Mouse (Mus musculus) midbrain, embryonic 14.5 days (tissue): ENCODE data around the gene Adgre5. TPM values are rescaled to one million over a fixed set of nuclear protein-coding genes. Genes with fewer than 3 reads are reported as not detected.
A peak's percentile ranks its signal among the peaks of the same experiment; 100 is the strongest.

Source experiments
- ATAC-seq: fragments of 200-750 bp; cut with Nextera tagmentation; 2 replicates; pipeline ENCODE4 v1.8.0; 2017; ENCODE audit warnings: moderate number of reproducible peaks, moderate library complexity; ENCODE audit not compliant: low FRiP score, low TSS enrichment
- DNase-seq: peaks from one replicate; pipeline ENCODE4 v3.0.0-alpha.2; 2015
- H3K27ac ChIP-seq: fragments of 300-500 bp; sonication (generic); replicated peaks from 2 replicates; pipeline ENCODE4 v1.5.1; 2014; ENCODE audit warnings: mild to moderate bottlenecking, low read depth, low read length, moderate library complexity
- H3K27me3 ChIP-seq: fragments of 300-500 bp; sonication (generic); 2 replicates; pipeline ENCODE4 v1.6.1; 2014; ENCODE audit warnings: low read length, control low read depth, mixed read lengths; ENCODE audit not compliant: control insufficient read depth, insufficient read depth
- H3K36me3 ChIP-seq: fragments of 300-500 bp; sonication (generic); 2 replicates; pipeline ENCODE4 v1.6.1; 2014; ENCODE audit warnings: low read length, control low read depth; ENCODE audit not compliant: control insufficient read depth, insufficient read depth
- H3K4me1 ChIP-seq: fragments of 300-500 bp; sonication (generic); 2 replicates; pipeline ENCODE4 v1.6.1; 2014; ENCODE audit warnings: mild to moderate bottlenecking, antibody characterized with exemption, low read length, control low read depth; ENCODE audit not compliant: control insufficient read depth, insufficient read depth
- H3K4me2 ChIP-seq: fragments of 300-500 bp; sonication (generic); 2 replicates; pipeline ENCODE4 v1.6.1; 2014; ENCODE audit warnings: mild to moderate bottlenecking, low read length, moderate library complexity
- H3K4me3 ChIP-seq: fragments of 300-500 bp; sonication (generic); replicated peaks from 2 replicates; pipeline ENCODE4 v1.5.1; 2014; ENCODE audit warnings: low read depth, low read length
- H3K9ac ChIP-seq: fragments of 300-500 bp; sonication (generic); replicated peaks from 2 replicates; pipeline ENCODE4 v1.6.1; 2014; ENCODE audit warnings: mild to moderate bottlenecking, low read length, moderate library complexity
- H3K9me3 ChIP-seq: fragments of 300-500 bp; sonication (generic); 2 replicates; pipeline ENCODE4 v1.6.1; 2016; ENCODE audit warnings: low read length, control low read depth, mixed read lengths; ENCODE audit not compliant: control insufficient read depth
- WGBS: fragments of 180-500 bp; shearing (Covaris S2); extraction: QIAGEN DNeasy Blood & Tissue Kit; methylation state at CpG from one replicate; pipeline ENCODE4 v1.1.7; 2014; 5-methylcytosine and 5-hydroxymethylcytosine counted together
- polyA plus RNA-seq: library from polyadenylated mRNA; unstranded; fragments of >200 nt; fragmentation: Nextera tagmentation; extraction: Ambion mirVana; gene quantifications from 2 replicates; pipeline ENCODE4 v1.2.1, GENCODE M21; 2014

Adgre5 gene
- polyA plus RNA-seq = 8.5 and 12.3 TPM in 2 replicates

DNA sequence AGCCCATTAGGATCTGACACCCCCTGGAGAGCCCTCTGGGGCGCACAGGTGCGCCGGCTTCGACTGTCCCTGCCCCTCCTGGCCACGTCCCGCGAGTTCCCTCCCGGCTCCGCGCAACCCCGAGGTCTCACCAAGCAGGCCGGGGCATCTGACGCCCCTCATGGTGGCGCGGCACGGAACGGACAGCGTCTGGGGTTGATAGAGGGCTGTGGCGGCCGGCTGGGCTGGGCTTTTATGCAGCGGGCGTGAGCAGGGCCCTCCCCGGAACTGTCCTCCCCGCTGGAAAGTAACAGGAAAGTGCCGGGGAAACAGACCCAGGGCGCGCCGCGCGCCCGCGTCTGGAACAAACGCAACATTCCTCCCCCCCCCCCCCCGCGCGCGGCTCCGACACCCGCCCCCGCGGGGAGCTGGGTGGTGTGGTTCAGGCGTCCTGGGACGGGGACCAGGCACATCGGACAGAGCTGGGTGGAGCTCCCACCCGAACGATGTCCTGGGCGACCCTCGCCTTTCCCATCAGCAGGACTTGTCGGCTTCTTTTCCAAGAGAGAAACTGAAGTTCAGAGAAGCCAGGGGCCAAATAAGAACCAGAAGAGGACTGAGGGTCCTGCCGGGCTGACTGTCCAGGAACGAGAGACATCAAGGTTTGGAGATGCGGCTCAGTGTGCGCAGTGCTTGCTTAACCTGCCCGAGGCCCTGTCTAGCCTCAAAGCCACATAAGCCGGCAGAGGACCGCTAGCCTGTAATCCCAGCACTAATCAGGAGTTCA, at the start of gene Adgre5:
Gene Adgre5, minus strand, starts transcription at position 351 of the 766 bp plus-strand sequence.
- ATAC-seq = no peak
- Histone ChIP-seq H3K9ac (peak within 1 kb of the TSS; percentile 40; the same call in 1 of the 2 replicates), H3K9me3 (no peaks in the 10 kb centered on the region), H3K36me3 (no peaks in the 10 kb centered on the region), H3K27ac (no peak within 1 kb of the TSS), H3K4me3 (peak within 1 kb of the TSS; percentile 42), H3K27me3 (peaks cover 23% of the 10 kb centered on the region), H3K4me2 (peak within 1 kb of the TSS; percentile 76), H3K4me1 (0 out of 2 replicates have a peak, but pooled peaks cover 8% of the 10 kb centered on the region)
- WGBS = 2% methylated on average over 52 of the region's 56 CpGs
- DNase-seq = peak; percentile 35

DNA sequence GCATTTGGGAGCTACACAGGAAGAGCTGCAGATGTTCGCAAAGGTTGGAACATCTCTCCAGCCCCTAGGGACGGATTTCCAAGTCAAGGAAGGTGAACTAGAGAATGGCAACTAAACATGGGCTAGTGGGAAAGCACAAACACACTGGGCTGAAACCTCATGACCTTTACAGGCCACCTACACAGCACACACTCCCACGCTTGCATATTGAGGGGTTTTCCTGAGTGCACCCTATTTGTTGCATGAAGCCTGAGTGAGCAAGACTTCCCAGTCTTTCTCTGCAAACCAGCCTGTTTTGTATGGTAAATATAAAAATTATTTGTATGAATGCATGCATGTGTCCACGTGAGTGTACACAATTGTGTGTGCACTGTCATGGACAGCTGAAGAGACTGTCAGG, 48.7 kb upstream of the Adgre5 start:
- Histone ChIP-seq H3K9ac (no peak overlapping the region), H3K27me3 (no peaks in the 10 kb centered on the region), H3K4me3 (no peak overlapping the region), H3K36me3 (no peaks in the 10 kb centered on the region), H3K4me2 (no peak overlapping the region), H3K9me3 (no peaks in the 10 kb centered on the region), H3K27ac (no peak overlapping the region), H3K4me1 (no peaks in the 10 kb centered on the region)
- 78% methylated on average over 4 of the region's 4 CpGs for WGBS
- ATAC-seq (no peak), DNase-seq (no peak)

DNA sequence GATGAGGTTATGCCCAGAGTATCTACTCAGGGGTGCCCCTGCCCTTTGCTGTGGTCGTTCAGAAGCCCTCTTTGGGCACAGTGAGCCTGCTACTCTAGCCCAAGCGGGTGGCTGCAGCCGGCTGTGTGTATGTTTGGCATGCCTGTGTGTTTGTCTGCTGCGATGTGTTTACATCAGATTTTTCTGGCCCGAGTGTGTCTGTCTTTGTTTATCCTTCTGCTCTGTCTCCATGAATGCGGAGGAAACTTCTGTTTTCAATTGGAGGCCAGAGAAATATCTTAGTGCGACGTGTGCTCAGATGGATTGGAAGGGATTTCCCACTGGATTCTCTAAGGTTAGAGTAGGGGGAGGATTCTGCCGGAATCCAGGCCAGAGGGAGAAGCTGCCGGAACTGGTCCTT, 43.9 kb upstream of the Adgre5 start:
- H3K9me3 ChIP-seq = no peaks in the 10 kb centered on the region
- 0 out of 2 replicates have a peak, but pooled peaks cover 2% of the 10 kb centered on the region for H3K4me1 ChIP-seq
- H3K4me3 ChIP-seq = no peak overlapping the region
- no peak for ATAC-seq
- WGBS = 83% methylated on average over 10 of the region's 10 CpGs
- no peak overlapping the region for H3K4me2 ChIP-seq
- no peaks in the 10 kb centered on the region for H3K27me3 ChIP-seq
- no peaks in the 10 kb centered on the region for H3K36me3 ChIP-seq
- no peak overlapping the region for H3K27ac ChIP-seq
- no peak overlapping the region for H3K9ac ChIP-seq
- no peak for DNase-seq

DNA sequence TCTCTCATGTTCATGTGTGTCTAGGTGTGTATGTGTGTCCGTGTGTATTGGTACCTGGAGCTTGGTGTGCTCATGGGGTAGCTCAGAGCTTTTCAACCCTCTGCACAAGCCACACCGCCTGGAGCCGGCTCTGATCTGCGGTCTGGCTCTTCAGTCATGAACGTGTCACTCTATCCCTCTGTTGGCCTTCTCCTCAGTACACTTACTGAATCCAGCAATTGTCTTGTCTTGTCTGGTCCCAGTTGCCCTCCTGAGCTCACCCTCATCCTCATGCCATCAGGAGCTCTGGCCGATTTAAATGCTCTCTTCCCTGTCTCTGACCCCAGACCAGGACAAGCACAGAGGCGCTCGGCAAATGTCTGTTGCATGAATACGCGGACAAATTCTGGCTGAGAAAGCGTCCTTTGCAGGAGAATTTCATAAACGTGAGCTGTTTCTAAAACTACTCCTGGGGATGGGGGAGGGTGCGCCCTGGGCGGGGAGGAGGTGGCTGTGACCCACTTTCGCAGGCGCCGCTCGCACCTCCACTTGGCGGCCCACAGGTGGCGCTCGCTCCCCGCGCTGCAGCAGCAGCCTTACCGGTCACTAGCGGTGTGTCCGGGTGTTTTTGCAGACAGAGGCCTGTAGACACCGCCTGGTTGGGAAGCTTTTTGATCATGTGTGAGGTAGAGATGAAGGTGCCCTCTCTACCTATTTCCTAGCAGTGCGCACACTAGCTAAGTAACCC, 41.9 kb upstream of the Adgre5 start:
- H3K27ac ChIP-seq = peak overlapping the region; percentile 54; the same call in 1 of the 2 replicates

DNA sequence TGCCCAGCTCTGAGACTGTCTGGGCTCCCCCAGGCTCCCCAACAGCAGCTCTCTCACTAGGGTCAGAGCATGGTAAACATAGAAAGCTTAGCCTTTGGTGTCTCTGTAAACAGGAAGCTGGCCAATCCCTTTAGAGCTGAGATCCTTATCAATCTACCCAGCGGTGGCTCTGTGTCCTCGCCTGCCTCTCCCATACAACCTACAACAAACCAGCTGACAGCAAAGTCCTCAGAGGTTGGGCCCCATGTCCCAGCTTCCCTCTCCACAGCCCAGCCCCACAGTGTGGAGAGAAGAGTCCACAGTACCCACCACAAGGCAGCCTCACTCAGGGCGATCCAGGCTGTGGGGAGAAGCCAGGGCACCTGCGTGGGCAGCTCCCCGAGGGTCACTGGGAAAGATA, 38.5 kb upstream of the Adgre5 start:
- Histone ChIP-seq H3K4me2 (no peak overlapping the region), H3K4me3 (no peak overlapping the region), H3K9ac (no peak overlapping the region), H3K27me3 (no peaks in the 10 kb centered on the region), H3K27ac (no peak overlapping the region), H3K36me3 (no peaks in the 10 kb centered on the region), H3K4me1 (0 out of 2 replicates have a peak, but pooled peaks cover 2% of the 10 kb centered on the region), H3K9me3 (no peaks in the 10 kb centered on the region)
- ATAC-seq (no peak), DNase-seq (no peak)
- WGBS = 72% methylated on average over 5 of the region's 5 CpGs

More for the DNA sequence above, 41.9 kb upstream of the Adgre5 start:
- H3K4me1 ChIP-seq = 0 out of 2 replicates have a peak, but pooled peaks cover 2% of the 10 kb centered on the region
- peak overlapping the region; percentile 40 for H3K9ac ChIP-seq
- H3K9me3 ChIP-seq = no peaks in the 10 kb centered on the region
- H3K36me3 ChIP-seq = no peaks in the 10 kb centered on the region
- H3K27me3 ChIP-seq = no peaks in the 10 kb centered on the region
- WGBS = 14% methylated on average over 28 of the region's 28 CpGs
- H3K4me2 ChIP-seq = peak overlapping the region; percentile 46
- 0 out of 2 replicates have a peak overlapping the region, but pooled peaks have one; percentile 19 for H3K4me3 ChIP-seq
- ATAC-seq (peak; percentile 80), DNase-seq (peak; percentile 91)

DNA sequence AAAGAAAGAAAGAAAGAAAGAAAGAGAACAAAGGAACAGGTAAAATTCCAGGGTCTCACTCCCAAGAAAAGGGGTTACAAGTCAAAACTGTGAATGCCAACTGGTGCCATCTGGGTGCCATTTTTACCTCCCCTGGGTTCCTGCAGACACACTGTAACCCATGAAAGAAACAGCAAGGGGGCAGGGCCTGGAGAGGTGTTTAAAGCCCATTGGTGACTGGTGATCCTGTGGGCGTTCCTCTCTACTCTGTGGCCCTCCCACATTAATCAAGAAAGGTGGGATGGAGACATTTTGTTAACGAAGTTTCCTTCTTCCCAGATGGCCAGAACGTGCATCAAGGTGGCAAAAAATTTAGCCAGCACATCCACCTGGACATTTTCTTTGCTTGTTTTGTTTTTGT, 36.9 kb upstream of the Adgre5 start:
- ATAC-seq (no peak), DNase-seq (no peak)
- Histone ChIP-seq H3K9ac (no peak overlapping the region), H3K4me3 (no peak overlapping the region), H3K27me3 (no peaks in the 10 kb centered on the region), H3K9me3 (no peaks in the 10 kb centered on the region), H3K4me1 (0 out of 2 replicates have a peak, but pooled peaks cover 2% of the 10 kb centered on the region), H3K27ac (no peak overlapping the region), H3K36me3 (no peaks in the 10 kb centered on the region), H3K4me2 (no peak overlapping the region)
- 77% methylated on average over 3 of the region's 3 CpGs for WGBS

DNA sequence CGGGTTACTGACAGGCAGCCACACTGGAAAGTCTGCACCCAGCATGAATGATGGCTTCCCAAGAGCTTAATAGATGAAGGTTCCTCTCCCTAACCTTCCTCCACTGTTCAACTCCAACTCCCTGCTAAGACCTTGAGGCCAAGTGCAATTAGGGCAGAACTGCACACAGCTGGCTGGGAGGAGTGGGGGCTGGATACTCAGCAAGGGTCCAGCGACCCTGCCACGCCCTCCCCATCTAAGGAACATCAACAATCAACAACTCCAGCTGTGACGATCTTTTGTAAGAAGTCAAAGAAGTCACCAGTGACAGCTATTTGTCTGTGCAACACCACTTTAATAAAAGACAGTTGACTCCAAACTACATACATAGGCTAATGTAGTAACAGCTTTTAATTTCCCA, 35.5 kb upstream of the Adgre5 start:
- H3K4me1 ChIP-seq = no peaks in the 10 kb centered on the region; the same call in 1 of the 2 replicates
- no peaks in the 10 kb centered on the region for H3K9me3 ChIP-seq
- ATAC-seq (no peak), DNase-seq (no peak)
- H3K27me3 ChIP-seq = no peaks in the 10 kb centered on the region
- no peak overlapping the region for H3K9ac ChIP-seq
- 51% methylated on average over 4 of the region's 4 CpGs for WGBS
- no peaks in the 10 kb centered on the region for H3K36me3 ChIP-seq
- no peak overlapping the region for H3K4me3 ChIP-seq
- H3K27ac ChIP-seq = no peak overlapping the region
- H3K4me2 ChIP-seq = no peak overlapping the region

DNA sequence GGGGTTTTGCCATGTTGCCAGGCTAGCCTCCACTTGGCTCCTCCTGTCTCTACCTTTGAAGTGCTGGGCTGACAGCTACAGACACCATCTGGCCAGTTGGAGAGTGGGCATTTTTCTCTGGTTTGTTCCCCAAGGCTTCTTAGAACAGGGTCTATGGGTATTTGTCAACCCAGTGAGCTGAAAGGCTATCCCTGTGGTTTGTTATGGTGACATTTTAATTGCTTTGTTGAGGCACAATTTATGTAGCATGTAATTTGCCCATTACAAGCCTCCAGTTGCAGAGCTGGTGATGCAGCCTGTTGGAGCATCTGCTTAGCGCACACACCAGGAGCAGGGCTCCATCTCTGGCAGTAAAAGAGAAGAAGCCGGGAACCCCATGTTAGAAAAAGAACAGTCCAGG, 33.1 kb upstream of the Adgre5 start:
- H3K36me3 ChIP-seq = no peaks in the 10 kb centered on the region
- H3K27me3 ChIP-seq = no peaks in the 10 kb centered on the region
- no peak overlapping the region for H3K4me3 ChIP-seq
- ATAC-seq (no peak), DNase-seq (no peak)
- 100% methylated on average over 2 of the region's 2 CpGs for WGBS
- no peaks in the 10 kb centered on the region; the same call in 1 of the 2 replicates for H3K4me1 ChIP-seq
- H3K9ac ChIP-seq = no peak overlapping the region
- no peak overlapping the region for H3K27ac ChIP-seq
- no peaks in the 10 kb centered on the region for H3K9me3 ChIP-seq
- H3K4me2 ChIP-seq = no peak overlapping the region
